In the genomic region with DNA sequence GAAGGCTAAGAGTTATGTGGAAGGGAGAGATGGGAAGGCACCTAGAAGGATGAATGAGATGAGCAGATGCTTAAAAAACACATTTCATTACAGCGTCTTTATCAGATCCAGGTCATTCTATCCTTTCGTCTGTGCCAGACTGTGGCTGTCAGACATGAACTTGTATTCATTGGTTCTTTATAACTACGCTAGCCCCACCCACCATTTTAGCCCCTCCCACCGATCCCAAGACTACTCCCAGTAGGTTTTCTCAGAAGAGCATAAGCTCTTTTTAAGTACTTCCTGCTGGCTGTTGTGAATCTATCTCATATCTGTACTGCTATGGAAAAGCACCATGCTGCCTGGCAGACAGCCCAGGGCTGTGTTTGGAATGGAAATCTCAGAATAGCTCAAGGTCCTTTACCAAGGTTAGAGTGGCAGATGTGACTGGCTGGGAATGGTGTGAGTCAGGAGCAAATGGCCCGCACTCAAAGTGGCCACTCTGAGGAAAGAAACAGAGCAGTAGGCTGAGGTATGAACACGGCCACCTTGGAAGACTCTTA, we compare ENCODE assay signal across 10 mouse cellular contexts.
DNase-seq lines count a peak whose midpoint lies in the region; ATAC-seq and TF ChIP-seq lines count a peak whose summit lies in the region.
"Had no signal": no experiment of that assay in that cellular context is flagged by ENCODE, and none has a peak within 500 bp of the region (broad histone marks: within the 10 kb centered on the region; RNA-seq: fewer than 3 reads in every experiment).

No protein-coding gene starts in this region.

- H3K27ac ChIP-seq in gastrocnemius, adult 2 months: no peak overlapping the region
- peak overlapping the region; percentile 71 for H3K27ac ChIP-seq in heart, embryonic 12.5 days (ENCODE audit: poor library complexity, severe bottlenecking)
- peak overlapping the region; percentile 43; the same call in 1 of the 2 replicates for H3K27ac ChIP-seq in testis, adult 2 months (ENCODE audit: control insufficient read depth, insufficient read depth, low read depth, low read length)
- H3K27ac ChIP-seq: embryonic facial prominence, embryonic 12.5 days; limb, embryonic 12.5 days had no signal

- 60% methylated on average over 6 of the region's 6 CpGs for WGBS in heart, embryonic 12.5 days

- intact Hi-C loops in gastrocnemius, adult 2 months (cut with DNase I): no loop called here
- intact Hi-C loops in left cerebral cortex, postnatal 25 days (cut with DNase I): no loop called here

- no peak for TF ChIP-seq POLR2A in testis, adult 2 months (IDR thresholded peaks at IDR 0.05; ENCODE audit: control insufficient read depth, low read depth, low read length)

- no peak for TF ChIP-seq CTCF in gastrocnemius, adult 2 months (IDR thresholded peaks at IDR 0.05)
- no peak for TF ChIP-seq CTCF in testis, adult 2 months (IDR thresholded peaks at IDR 0.05; ENCODE audit: control insufficient read depth, insufficient read depth, insufficient replicate concordance, low read depth, low read length)

- H3K9ac ChIP-seq in heart, embryonic 12.5 days: no peak overlapping the region
- H3K9ac ChIP-seq: embryonic facial prominence, embryonic 12.5 days; limb, embryonic 12.5 days had no signal

- peak; percentile 16 for DNase-seq in gastrocnemius, adult 2 months
- DNase-seq in gastrocnemius, adult 18-20 months (ENCODE audit: low spot score): no peak
- DNase-seq in adrenal gland, adult (ENCODE audit: inconsistent age in 2 of 2, low spot score in 1 of 2): peak; percentile 94 to 97
- peak; percentile 35 to 81 for DNase-seq in left cerebral cortex, postnatal 25 days (ENCODE audit: low spot score in 2 of 2)

- no peaks in the 10 kb centered on the region for H3K9me3 ChIP-seq in heart, embryonic 12.5 days (replicated peaks)
- H3K9me3 ChIP-seq: embryonic facial prominence, embryonic 12.5 days; limb, embryonic 12.5 days had no signal

- H3K4me1 ChIP-seq in heart, embryonic 12.5 days (replicated peaks): 0 out of 2 replicates have a peak, but pooled peaks cover 3% of the 10 kb centered on the region
- no peaks in the 10 kb centered on the region for H3K4me1 ChIP-seq in testis, adult 2 months (ENCODE audit: control insufficient read depth, insufficient read depth, low read length)
- H3K4me1 ChIP-seq: embryonic facial prominence, embryonic 12.5 days; limb, embryonic 12.5 days had no signal

- no peak overlapping the region for H3K4me2 ChIP-seq in heart, embryonic 12.5 days
- H3K4me2 ChIP-seq: embryonic facial prominence, embryonic 12.5 days; limb, embryonic 12.5 days had no signal

- no peaks in the 10 kb centered on the region for H3K27me3 ChIP-seq in heart, embryonic 12.5 days (replicated peaks)
- H3K27me3 ChIP-seq in testis, adult 2 months (ENCODE audit: control insufficient read depth, insufficient read depth, low read length): no peaks in the 10 kb centered on the region
- H3K27me3 ChIP-seq: embryonic facial prominence, embryonic 12.5 days; limb, embryonic 12.5 days had no signal

- no peaks in the 10 kb centered on the region for H3K36me3 ChIP-seq in heart, embryonic 12.5 days
- no peaks in the 10 kb centered on the region for H3K36me3 ChIP-seq in testis, adult 2 months (ENCODE audit: control insufficient read depth, insufficient read depth, low read length)
- H3K36me3 ChIP-seq: embryonic facial prominence, embryonic 12.5 days; limb, embryonic 12.5 days had no signal

- no peak overlapping the region for H3K4me3 ChIP-seq in gastrocnemius, adult 2 months
- H3K4me3 ChIP-seq in heart, embryonic 12.5 days: no peak overlapping the region
- no peak overlapping the region for H3K4me3 ChIP-seq in testis, adult 2 months (ENCODE audit: control insufficient read depth, low read depth, low read length)
- H3K4me3 ChIP-seq: embryonic facial prominence, embryonic 12.5 days; limb, embryonic 12.5 days had no signal

- ATAC-seq in heart, embryonic 12.5 days (ENCODE audit: insufficient number of reproducible peaks, low FRiP score): peak; percentile 77
- ATAC-seq in megakaryocyte-erythroid progenitor cell, adult 5-6 weeks (replicated peaks; ENCODE audit: low FRiP score, low TSS enrichment, poor library complexity, severe bottlenecking): no peak
- no peak for ATAC-seq in activated CD4-positive, CD25-positive, alpha-beta regulatory T cell, adult 4 months
